Mouse (Mus musculus) effector memory CD4-positive, alpha-beta T cell, adult 5 months (primary cell): ENCODE results near the gene Chadl. TPM values are rescaled to one million over a fixed set of nuclear protein-coding genes. Genes with fewer than 3 reads are reported as not detected.

Source experiments
- polyA plus RNA-seq: library from polyadenylated mRNA; unstranded; fragments of 100-300 nt; shearing (Covaris generic); gene quantifications from one replicate; pipeline ENCODE4 v1.2.1, GENCODE M21; 2017

Chadl gene
- polyA plus RNA-seq, result 0.26 TPM

GRCm38 (mm10) chr15:81697175-81697574, at the start of gene Chadl:
Gene Chadl (minus strand): TSS chr15:81697287.

GRCm38 (mm10) chr15:81744992-81745600, 48.0 kb upstream of the Chadl start, which contains the start of the genes Zc3h7b and Rangap1:
Gene Zc3h7b (plus strand): TSS chr15:81745057.
Gene Rangap1 (minus strand): TSS chr15:81745530.

GRCm38 (mm10) chr15:81663697-81664561, 33.2 kb downstream of the Chadl start, which contains the start of gene L3mbtl2:
Gene L3mbtl2 (plus strand): TSS chr15:81663889.

Other genes with a start within 250 kb of the Chadl start
- 247 TPM for gene Rbx1, start 231.0 kb downstream of the Chadl start, polyA plus RNA-seq
- 47.3 TPM for gene Ep300, start 111.9 kb downstream of the Chadl start, polyA plus RNA-seq
- 23.6 TPM for gene L3mbtl2, start 33.4 kb downstream of the Chadl start, polyA plus RNA-seq
- gene Zc3h7b, start 47.8 kb upstream of the Chadl start, polyA plus RNA-seq, result 6.3 TPM
- gene Rangap1, start 48.2 kb upstream of the Chadl start, polyA plus RNA-seq, result 64.4 TPM
- gene Tef, start 105.1 kb upstream of the Chadl start, polyA plus RNA-seq, result 30.6 TPM
- 535 TPM for gene Tob2, start 161.5 kb upstream of the Chadl start, polyA plus RNA-seq
- 75.8 TPM for gene Phf5a, start 174.6 kb upstream of the Chadl start, polyA plus RNA-seq
- gene Aco2, start 175.0 kb upstream of the Chadl start, polyA plus RNA-seq, result 115 TPM
- 32.1 TPM for gene Polr3h, start 229.0 kb upstream of the Chadl start, polyA plus RNA-seq
- gene Csdc2, start 239.5 kb upstream of the Chadl start, polyA plus RNA-seq, result not detected